Mouse (Mus musculus) urinary bladder, adult 2 months (tissue): ENCODE results near the gene Gm20532. TPM values are rescaled to one million over a fixed set of nuclear protein-coding genes. Genes with fewer than 3 reads are reported as not detected.

Experiments
- DNase-seq: peaks from one replicate; pipeline ENCODE4 v3.0.0; 2022; ENCODE audit warnings: low spot score
- polyA plus RNA-seq: library from polyadenylated mRNA; depleted of rRNA; stranded (reverse); fragments of >200 nt; gene quantifications from 2 replicates; pipeline ENCODE4 v1.2.3, GENCODE M21; 2012

Gene Gm20532
- polyA plus RNA-seq, 1 experiment, result not detected

DNA sequence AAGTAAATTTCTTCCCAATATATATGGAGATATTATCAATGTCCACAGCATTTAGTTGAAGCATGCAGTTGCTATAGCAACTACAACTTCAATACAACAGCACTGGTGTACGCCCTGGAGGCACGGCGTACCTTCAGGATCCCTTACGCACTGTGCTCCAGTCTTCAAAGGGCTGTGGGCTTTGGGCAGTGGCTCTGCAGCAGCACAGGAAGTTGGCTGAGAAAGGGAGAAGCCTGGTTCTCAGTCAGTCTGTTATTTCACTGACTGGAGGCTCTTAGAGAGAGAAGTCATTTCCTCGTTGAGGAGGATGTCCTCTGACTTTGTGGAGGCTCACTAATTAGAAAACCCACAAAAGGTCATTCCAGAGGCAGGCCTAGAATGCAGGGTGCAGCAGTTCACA lies 36.5 kb downstream of the Gm20532 start:
- DNase-seq, result no peak

DNA sequence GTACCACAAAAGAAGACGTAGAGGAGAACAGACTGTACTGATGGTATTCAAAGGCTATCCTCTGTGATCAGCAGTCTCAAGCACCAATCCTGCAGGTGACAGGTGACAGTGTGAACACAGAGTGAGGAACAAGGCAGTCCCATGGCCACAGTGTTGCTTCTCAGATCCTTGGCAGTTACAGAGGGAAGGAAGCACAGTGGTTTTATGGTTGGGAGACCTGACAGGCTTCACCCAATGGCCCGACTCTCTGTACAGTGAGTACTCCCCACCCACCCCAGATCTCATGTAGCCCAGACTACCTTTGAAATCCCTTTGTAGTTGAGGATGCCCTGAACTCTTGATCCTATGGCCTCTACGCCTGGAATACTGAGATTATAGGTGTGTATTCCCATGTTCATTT lies 39.0 kb downstream of the Gm20532 start:
- no peak for DNase-seq

DNA sequence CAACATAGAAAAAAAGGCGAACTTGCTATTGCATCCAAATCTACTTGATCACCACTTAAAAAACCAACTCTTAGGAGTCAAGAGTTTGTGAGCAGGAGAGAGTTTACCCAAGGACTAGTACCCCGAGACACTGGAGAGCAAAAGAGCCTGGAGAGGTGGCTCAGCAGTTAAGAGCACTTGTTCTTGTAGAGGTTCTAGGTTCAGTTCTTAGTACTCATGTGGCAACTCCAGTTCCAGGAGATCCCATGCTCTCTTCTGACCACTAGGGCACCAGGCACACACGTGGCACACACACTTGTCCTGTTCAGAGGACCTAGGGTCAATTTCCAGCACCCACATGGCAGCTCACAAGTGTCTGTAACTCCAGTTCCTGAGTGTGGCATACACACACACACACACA lies 39.6 kb downstream of the Gm20532 start:
- DNase-seq, result no peak

DNA sequence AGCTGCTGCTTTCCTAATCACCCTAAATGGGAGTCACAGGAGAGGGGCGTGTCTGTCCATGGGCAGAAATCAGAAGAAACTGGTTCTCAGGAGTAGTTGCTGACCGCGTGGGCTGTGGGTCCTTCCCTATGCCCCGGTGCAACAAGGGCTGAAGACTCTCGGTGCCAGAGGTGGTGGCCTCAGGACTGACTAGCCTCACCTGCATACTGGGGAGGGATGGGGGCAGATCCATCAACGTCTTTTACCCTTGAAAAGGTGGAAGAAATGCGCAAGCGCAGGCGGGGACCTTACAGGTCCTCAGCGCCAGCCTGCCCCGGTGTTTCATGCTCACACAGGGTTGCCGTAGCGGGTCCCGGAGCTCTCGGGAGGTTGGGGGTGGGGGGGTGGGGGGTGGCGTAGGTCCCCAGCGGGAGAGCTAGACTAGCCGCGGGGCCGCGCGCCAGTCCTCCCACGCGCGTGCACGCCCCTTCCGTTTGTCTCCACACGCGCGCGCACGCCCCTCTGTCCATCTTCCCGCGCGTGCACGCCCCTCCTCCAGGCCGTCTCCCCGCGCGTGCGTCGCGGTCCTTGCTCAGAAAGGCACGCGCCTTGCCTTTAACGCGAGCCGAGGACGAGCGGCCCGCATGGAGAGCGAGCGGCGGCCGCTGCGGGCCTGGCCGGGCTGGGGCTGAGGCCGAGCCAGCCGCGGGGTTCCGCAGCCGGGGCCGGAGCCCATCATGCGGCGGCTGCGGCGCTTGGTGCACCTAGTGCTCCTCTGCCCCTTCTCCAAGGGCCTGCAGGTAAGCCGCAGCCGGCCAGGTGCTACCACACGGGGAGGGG lies 41.7 kb downstream of the Gm20532 start, which contains the start of gene Fam69b:
Gene Fam69b (plus strand): TSS at position 537 of the 819 bp plus-strand sequence.
- DNase-seq, result no peak

DNA sequence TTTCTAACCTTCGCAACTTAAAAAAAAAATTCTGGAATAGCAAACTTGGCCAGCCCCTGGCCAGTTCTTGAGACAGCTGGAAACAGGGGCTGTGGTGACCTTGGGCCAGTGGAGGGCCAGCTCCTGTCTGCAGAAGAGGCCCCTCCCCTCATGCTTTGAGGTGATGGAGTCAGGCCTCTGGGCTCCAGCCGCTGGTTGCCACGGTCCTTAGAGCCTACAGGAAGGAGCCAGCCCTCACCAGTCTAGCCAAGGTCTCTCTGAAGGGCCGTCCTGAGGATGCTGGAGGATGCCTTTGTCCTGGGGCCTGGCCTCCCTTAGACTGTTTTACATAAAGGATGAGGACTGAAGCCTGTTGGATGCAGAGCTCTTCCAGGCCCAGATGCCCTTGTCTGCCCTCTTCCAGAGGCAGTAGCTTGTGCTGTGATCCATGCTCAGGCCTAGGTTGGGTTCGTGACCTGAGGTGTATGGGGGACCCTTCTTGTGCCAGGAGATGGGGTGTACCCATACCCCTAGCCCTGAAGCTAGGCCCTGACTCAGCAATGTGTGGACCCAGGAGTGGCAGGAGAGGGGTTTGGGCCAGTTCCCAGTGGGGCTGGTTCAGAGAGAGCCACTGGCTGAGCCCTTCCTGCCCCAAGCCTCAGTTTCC lies 42.5 kb downstream of the Gm20532 start:
- no peak for DNase-seq

DNA sequence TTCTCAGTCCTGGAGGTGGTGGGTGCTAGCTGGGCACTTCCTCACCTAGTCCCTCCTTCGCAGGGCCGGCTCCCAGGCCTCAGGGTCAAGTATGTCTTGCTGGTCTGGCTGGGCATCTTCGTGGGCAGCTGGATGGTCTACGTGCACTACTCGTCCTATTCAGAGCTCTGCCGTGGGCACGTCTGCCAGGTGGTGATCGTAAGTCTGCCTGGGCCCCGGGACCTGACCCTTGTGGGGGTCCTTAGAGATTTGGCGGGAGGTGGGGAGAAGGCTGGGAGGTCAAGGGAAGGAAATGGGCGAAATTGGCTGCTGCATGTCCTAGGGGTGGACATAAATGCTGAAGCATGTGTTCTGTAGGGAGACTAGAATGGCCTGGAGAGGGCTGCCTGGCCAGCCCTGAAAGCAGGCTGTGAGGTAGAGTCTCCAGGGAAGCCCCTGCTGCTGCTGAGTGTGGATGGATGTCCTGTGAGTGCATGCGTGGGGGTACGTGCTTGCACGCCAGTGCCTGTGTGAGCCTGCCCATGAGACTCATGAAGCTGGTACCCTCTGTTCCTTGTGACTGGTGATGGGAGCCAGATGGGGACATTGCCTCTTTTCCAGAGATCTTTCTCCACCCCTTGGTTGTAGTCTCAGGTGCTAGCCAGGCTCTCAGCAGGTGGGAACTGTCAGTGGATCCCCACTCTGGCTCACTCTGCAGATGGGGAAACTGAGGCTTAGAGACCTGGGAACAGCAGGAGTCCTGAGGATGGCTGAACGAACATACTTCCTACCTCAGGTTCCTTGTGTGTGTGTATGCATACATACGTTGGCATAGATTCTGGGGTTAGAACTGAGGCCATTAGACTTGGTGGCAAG lies 46.3 kb downstream of the Gm20532 start:
- no peak for DNase-seq

DNA sequence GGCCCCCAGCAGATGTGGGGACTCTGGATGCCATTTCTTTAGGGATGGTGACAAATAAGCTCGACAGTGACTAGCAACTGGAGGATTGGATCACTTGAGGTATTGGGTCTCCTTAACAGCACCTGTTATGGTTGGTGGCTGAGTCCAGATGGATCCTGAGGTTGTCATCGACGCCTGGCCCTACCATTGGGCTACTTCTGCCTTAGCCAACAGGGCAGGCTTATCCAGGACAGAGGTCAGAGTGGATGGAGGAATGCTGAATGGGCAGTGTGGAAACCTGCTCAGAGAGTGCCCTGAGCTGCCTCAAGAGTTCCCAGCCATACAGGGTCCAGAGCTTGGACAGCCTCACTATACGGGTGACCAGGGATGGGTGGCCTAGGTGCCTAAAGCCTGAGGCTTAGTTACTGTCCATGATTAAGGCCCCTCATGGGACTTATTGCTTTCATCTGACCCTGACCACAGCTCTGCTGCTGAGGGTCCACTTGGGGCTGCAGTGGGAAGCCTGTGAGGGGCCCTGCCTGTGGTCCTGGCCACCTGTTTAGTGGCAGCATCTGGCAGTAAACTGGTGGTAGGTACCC lies 47.6 kb downstream of the Gm20532 start:
- no peak for DNase-seq

DNA sequence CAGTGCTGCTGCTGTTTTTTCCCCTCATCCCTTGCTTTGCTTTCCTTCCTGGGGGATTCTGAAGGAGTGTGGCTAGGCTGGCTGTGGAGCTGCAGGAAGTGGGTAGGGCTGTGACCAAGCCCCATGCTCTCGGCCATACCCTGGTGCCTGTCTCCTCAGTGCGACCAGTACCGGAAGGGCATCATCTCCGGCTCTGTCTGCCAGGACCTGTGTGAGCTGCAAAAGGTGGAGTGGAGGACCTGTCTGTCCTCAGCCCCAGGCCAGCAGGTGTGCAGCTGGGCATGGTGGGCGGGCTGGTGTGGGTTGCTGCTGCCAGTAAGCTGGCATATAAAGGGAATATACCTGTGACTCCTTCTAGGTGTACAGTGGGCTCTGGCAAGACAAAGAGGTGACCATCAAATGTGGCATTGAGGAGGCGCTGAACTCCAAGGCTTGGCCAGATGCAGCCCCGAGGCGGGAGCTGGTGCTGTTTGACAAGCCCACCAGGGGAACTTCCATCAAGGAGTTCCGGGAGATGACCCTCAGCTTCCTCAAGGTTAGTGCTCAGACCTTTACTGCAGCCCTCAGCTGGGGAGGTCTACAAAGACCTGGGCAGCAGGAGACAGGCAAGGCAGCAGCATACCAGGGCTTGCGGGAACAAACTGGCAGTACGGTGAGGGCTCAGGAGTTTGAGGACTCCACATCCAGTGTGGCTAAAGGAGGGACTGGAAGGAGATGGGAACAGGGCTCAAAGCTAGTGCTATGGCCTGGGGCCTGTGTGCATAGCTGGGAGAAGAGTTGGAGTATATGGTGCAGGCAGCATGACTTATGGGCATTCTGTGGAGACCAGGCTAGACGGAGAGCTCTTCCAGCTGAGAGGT lies 48.4 kb downstream of the Gm20532 start:
- DNase-seq, result no peak

DNA sequence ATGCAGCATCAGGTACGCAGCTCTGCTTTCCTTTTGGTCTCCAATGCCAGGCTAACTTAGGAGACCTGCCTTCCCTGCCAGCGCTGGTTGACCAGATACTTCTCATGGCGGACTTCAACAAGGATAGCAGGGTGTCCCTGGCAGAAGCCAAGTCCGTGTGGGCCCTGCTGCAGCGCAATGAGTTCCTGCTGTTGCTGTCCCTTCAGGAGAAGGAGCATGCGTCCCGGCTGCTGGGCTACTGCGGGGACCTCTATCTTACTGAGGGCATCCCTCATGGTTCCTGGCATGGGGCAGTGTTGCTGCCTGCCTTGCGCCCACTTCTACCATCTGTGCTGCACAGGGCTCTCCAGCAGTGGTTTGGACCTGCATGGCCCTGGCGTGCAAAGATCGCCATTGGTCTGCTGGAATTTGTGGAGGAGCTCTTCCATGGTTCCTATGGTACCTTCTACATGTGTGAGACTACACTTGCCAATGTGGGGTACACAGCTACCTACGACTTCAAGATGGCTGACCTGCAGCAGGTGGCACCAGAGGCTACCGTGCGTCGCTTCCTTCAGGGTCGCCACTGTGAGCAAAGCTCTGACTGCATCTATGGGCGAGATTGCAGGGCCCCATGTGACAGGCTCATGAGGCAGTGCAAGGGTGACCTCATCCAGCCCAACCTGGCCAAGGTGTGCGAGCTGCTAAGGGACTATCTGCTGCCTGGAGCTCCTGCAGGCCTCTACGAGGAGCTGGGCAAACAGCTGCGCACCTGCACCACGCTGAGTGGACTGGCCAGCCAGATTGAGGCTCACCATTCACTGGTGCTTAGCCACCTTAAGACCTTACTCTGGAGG lies 49.3 kb downstream of the Gm20532 start:
- no peak for DNase-seq

DNA sequence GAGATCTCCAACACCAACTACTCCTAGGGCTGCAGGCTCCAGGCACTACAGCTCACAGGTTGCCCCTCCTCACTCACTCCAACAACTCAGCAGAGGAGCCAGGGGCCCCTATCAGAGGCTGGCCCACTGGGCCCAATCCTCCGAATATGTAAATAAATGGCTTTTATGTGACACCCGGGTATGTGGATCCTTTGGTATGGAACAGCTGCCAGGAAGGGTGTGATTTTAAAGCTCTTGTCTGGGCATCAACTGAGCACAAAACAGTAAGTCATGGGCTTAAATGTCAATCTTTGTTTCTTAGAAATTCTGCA lies 49.8 kb downstream of the Gm20532 start:
- DNase-seq, result no peak

DNA sequence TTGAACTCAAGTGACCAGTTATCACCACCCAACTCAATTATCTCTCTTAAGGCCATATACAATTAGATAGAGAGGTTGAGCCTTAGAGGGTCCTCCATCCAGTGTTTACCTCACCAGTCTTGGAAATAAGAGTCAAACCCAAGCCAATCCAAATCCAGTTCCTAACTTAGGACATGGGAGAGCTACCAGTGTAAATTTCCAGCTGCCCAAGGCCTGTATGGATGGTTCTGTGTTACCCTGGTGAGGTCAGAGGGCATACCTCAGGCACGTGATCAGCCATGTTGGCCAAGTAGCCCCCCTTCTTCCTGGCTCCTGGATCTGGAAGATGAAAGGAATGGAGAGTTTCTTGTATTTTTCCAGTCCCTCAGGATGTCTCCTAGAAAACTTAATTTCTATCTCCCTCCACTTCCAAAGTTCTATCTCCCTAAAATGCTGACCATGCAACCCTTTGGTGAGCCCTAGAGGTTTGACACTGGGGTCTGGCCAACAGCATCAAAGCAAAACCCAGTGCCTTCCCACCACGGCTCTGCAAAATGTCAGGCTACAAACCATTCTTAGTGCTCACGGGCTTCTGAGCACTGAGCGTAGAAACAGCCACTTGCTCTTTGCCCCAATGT lies 51.0 kb downstream of the Gm20532 start:
- DNase-seq, result no peak

DNA sequence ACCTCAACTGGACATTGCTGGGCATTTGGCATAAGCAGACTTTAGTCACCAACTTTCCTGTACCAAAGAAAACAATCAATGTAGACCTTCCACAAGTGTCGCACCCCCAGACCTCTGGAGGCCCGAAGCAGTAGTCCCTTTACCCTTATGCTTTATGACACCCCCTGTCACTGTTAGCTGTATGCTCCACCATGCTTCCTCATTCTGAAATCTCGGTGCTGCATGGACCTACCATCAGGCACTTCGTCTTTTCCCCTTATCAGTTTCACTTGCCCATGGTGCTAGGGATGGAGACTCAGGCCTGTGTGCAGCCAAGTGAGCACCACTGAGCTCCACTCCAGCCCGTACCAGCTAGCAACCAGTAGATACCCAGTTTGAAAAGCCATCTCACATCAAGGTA lies 51.6 kb downstream of the Gm20532 start:
- DNase-seq, result no peak

DNA sequence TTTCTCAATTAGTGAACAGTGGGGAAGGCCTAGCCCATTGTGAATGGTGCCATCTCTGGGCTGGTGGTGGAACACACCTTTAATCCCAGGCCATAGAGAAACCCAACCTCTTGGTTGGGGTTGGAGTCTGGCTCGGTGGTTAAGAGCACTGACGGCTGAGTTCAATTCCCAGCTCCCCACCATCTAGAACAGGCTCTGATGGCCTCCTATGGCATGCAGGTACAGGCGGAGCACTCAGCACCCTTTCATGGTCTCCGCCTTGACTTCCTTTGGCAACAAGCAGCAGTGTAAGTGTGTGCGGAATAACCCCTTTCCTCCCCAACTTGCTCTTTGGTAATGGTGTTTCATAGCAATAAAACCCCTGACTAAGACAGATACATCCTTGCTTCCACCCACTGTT lies 52.1 kb downstream of the Gm20532 start:
- DNase-seq, result no peak

DNA sequence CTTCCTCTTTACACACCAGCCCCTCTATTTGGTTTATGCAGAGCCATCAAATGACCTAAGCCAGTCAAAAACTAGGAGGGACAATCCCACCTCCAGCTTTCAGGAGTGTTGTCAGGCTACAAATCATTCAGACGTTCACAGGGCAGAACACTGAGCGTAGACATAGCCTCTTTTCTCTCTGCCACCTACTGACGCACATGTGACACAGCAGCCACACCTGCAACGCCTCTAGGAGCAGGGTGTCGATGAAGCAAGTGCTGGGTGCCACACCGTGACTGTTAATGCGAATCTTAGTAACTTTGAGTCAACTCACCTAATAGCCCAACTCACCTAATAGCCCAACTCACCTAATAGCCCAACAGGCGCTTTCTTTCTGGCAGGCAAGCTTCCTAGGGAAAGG lies 52.6 kb downstream of the Gm20532 start:
- no peak for DNase-seq

DNA sequence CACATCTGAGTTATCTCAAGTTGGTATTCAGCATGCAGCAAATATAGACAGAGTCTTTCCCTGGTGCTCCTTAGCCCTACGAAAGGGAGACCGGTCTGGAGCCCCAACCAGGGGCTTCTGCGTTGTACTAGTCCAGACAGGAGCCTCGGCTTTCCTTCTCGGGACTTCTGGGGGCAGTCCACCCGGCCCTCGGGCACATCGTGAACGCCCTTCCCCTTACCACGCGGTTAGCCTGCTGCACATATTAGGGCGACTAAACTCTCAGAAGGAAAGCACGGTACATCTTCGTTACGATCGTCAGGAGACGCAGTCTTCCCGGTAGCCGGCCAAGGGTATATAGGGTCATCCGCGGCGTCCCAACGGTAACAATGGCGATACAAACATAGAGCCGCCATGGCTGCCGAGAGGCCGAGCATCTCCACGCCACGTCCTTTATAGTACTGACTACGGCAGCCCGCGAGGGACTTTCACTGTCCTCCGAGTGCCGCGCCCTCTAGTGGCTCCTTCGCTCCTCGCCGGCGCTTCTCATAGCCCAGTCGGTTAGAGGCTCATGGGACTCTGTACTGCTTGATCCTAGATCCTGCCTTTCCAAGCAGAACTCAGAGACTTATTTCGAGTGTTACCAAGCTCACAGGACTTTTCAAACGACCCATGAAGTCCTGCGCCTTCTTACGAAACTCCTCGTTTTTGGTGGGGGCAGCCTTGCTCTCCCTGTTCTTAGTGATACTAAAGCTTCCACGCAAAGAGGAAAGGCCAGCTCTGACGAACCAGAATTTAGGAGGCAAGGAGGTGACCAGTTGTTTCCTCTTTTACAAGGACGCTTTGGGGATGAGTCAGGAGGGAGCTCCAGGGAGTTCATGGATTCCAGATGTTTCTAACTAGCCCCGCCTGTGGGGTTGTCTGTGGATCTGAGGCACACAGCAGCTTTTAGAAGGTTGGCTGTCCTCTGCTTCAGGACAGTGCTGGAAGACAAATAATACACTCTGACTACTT lies 53.7 kb downstream of the Gm20532 start:
- DNase-seq, result peak; percentile 97

DNA sequence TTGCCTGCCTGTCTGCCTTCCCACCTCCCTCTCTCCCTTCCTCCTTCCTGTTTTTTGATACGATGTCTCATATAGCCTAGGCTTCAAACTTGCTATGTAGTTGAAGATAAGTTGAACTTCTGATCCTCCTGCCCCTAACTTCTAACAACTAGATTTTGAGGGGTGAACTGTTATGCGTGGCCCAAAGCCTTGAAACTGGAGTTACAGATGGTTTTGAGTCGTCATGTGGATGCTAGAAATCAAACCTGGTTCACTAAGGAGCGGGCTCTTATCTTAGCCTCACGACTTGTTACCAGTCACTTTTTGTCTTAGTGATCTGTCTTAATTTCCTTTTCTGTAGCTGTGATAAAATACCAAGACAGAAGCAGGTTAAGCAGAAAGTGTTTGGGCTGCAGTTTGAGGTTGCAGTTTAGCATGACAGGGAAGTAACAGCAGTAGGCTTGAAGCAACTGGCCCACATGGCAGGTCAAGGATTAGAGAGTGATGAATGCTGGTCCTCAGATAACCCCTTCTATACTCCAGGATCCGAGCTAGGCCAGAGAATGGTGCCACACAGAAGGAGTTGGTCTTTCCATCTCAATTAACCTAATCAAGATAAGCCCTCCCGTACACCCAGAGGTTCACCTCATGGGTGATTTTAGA lies 54.7 kb downstream of the Gm20532 start:
- DNase-seq, result no peak

DNA sequence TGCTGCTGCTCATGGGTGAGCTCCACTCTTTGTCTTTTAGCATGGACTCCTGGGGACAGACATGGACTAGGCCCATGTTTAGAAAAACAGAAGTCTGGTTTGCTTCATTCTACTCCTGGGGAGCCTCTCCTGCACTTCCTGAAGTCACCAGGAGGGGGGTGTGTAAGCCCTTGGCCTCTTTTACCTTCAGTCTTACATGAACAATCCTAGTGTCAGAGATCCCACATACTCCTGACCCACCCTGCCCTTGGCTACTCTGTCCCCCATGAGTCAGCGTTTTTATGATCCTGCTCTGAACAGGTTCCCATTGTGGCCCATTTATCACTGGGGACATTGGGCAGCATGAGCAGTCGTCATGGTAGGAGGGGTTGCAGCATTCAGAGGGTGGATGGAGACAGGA lies 57.5 kb downstream of the Gm20532 start:
- DNase-seq, result no peak

DNA sequence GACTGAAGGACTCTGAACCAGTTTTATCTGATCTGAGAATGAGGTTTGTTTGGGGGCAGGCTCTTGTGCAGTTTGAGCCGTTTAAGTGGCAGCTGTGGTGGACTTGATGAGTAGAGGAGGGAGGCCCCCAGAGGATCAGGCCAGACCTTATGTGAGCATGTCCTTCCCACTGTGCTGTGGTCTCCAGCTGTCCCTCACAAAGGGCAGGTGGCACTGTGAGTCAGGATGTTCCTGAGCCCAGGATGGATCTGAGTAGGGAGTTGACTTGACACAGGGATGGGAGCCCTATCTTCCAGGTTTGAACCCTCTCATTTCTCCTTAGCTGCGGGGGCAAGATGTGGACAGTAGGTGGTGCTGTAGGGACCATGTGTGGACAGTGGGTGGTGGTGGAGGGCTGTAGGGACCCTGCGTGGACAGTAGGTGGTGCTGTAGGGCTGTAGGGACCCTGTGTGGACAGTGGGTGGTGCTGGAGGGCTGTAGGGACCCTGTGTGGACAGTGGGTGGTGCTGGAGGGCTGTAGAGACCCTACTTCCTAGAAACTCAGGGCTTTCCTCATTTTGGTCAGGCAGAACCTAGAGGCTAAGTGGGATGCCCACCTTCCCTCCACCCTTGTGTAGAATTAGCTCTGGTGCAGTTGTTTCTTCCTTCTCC lies 60.3 kb downstream of the Gm20532 start:
- no peak for DNase-seq
